Mouse (Mus musculus) left cerebral cortex, postnatal 4 days (tissue): ENCODE measurements around the gene Fra10ac1. TPM values are rescaled to one million over a fixed set of nuclear protein-coding genes. Genes with fewer than 3 reads are reported as not detected.

Experiments used
- total RNA-seq, 2 experiments: library from RNA; stranded (reverse); gene quantifications; 2 replicates each; pipeline ENCODE4 v1.2.3; 2021

The Fra10ac1 gene
- total RNA-seq, 2 experiments from 2014 or later: 21.8 to 24.2 TPM

Other genes with a start within 250 kb of the Fra10ac1 start
- 1 to 10 TPM; 8.0 to 8.9 TPM for gene Myof, start 180.6 kb downstream of the Fra10ac1 start, total RNA-seq
- 1 to 10 TPM; 1.8 to 3.3 TPM for gene Cep55, start 169.1 kb downstream of the Fra10ac1 start, total RNA-seq
- gene Ffar4, start 127.1 kb downstream of the Fra10ac1 start, total RNA-seq: under 1 TPM; 0.24 to 0.28 TPM
- 1 to 10 TPM; 3.2 to 4.6 TPM for gene Rbp4, start 98.9 kb downstream of the Fra10ac1 start, total RNA-seq
- under 1 TPM in 1 of 2 experiments, not detected in 1; 0.24 TPM for gene Pde6c, start 91.4 kb downstream of the Fra10ac1 start, total RNA-seq
- 10 to 100 TPM; 51.8 to 59.0 TPM for gene Lgi1, start 40.4 kb upstream of the Fra10ac1 start, total RNA-seq
- 1 to 10 TPM; 2.2 to 2.3 TPM for gene Slc35g1, start 171.8 kb upstream of the Fra10ac1 start, total RNA-seq